Mouse (Mus musculus) limb, embryonic 15.5 days (tissue): ENCODE data around the gene Slc15a3. TPM values are rescaled to one million over a fixed set of nuclear protein-coding genes. Genes with fewer than 3 reads are reported as not detected.

Experiments
- ATAC-seq: fragments of 200-750 bp; cut with Nextera tagmentation; 2 replicates; pipeline ENCODE4 v1.8.0; 2017; ENCODE audit warnings: low read depth, moderate TSS enrichment; ENCODE audit not compliant: insufficient number of reproducible peaks, low FRiP score, low TSS enrichment
- H3K27ac ChIP-seq: fragments of 300-500 bp; sonication (generic); 2 replicates; pipeline ENCODE4 v1.5.1; 2015; ENCODE audit warnings: moderate library complexity, mild to moderate bottlenecking, inconsistent platforms
- H3K27me3 ChIP-seq: fragments of 300-500 bp; sonication (generic); 2 replicates; pipeline ENCODE4 v1.6.1; 2015; ENCODE audit warnings: inconsistent platforms
- H3K36me3 ChIP-seq: fragments of 300-500 bp; sonication (generic); 2 replicates; pipeline ENCODE4 v1.6.1; 2015; ENCODE audit warnings: inconsistent platforms
- H3K4me1 ChIP-seq: fragments of 300-500 bp; sonication (generic); 2 replicates; pipeline ENCODE4 v1.6.1; 2015; ENCODE audit warnings: inconsistent platforms
- H3K4me2 ChIP-seq: fragments of 300-500 bp; sonication (generic); 2 replicates; pipeline ENCODE4 v1.6.1; 2015; ENCODE audit warnings: mild to moderate bottlenecking, inconsistent platforms
- H3K4me3 ChIP-seq: fragments of 300-500 bp; sonication (generic); 2 replicates; pipeline ENCODE4 v1.5.1; 2015; ENCODE audit warnings: mild to moderate bottlenecking, inconsistent platforms
- H3K9ac ChIP-seq: fragments of 300-500 bp; sonication (generic); 2 replicates; pipeline ENCODE4 v1.6.1; 2015; ENCODE audit warnings: inconsistent platforms
- H3K9me3 ChIP-seq: fragments of 300-500 bp; sonication (generic); 2 replicates; pipeline ENCODE4 v1.6.1; 2016; ENCODE audit warnings: inconsistent platforms
- WGBS: fragments of 180-500 bp; shearing (Covaris S2); methylation state at CpG from one replicate; pipeline ENCODE4 v1.1.7; 2015; 5-methylcytosine and 5-hydroxymethylcytosine counted together
- polyA plus RNA-seq: library from polyadenylated mRNA; unstranded; fragments of >200 nt; fragmentation: Nextera tagmentation; extraction: Ambion mirVana; gene quantifications from 2 replicates; pipeline ENCODE4 v1.2.1, GENCODE M21; 2015

The Slc15a3 gene
- polyA plus RNA-seq, 1 experiment from 2014 or later, result 5.1 TPM

GRCm38 (mm10) chr19:10808524-10809233, 30.8 kb upstream of the Slc15a3 start:
- no peak overlapping the region for H3K27ac ChIP-seq
- no peak overlapping the region for H3K4me3 ChIP-seq
- no peak for ATAC-seq
- no peaks in the 10 kb centered on the region for H3K27me3 ChIP-seq
- H3K4me2 ChIP-seq, result no peak overlapping the region
- 87% methylated on average over 12 of the region's 12 CpGs for WGBS
- no peaks in the 10 kb centered on the region for H3K9me3 ChIP-seq
- no peak overlapping the region for H3K9ac ChIP-seq
- no peaks in the 10 kb centered on the region for H3K4me1 ChIP-seq
- H3K36me3 ChIP-seq, result no peaks in the 10 kb centered on the region

GRCm38 (mm10) chr19:10809428-10810175, 29.9 kb upstream of the Slc15a3 start:
- H3K27ac ChIP-seq, result no peak overlapping the region

GRCm38 (mm10) chr19:10810176-10810492, 29.4 kb upstream of the Slc15a3 start:
- Histone ChIP-seq H3K27me3 (no peaks in the 10 kb centered on the region), H3K27ac (no peak overlapping the region), H3K4me1 (no peaks in the 10 kb centered on the region), H3K9me3 (no peaks in the 10 kb centered on the region), H3K4me3 (no peak overlapping the region), H3K4me2 (no peak overlapping the region), H3K9ac (no peak overlapping the region), H3K36me3 (no peaks in the 10 kb centered on the region)
- ATAC-seq, result no peak
- WGBS, result 52% methylated on average over 4 of the region's 4 CpGs

More at GRCm38 (mm10) chr19:10809428-10810175, 29.9 kb upstream of the Slc15a3 start:
- H3K4me2 ChIP-seq, result no peak overlapping the region
- H3K9ac ChIP-seq, result no peak overlapping the region
- WGBS, result 70% methylated on average over 11 of the region's 11 CpGs
- H3K4me1 ChIP-seq, result no peaks in the 10 kb centered on the region
- no peak overlapping the region for H3K4me3 ChIP-seq
- H3K9me3 ChIP-seq, result no peaks in the 10 kb centered on the region
- ATAC-seq, result no peak
- no peaks in the 10 kb centered on the region for H3K27me3 ChIP-seq
- H3K36me3 ChIP-seq, result no peaks in the 10 kb centered on the region

- no peak for ATAC-seq
- no peaks in the 10 kb centered on the region for H3K36me3 ChIP-seq
- H3K9ac ChIP-seq, result no peak overlapping the region
- no peak overlapping the region for H3K4me2 ChIP-seq
- no peaks in the 10 kb centered on the region for H3K27me3 ChIP-seq
- no peak overlapping the region for H3K4me3 ChIP-seq
- no peak overlapping the region for H3K27ac ChIP-seq
- no peaks in the 10 kb centered on the region for H3K9me3 ChIP-seq
- H3K4me1 ChIP-seq, result no peaks in the 10 kb centered on the region
- 81% methylated on average over 6 of the region's 6 CpGs for WGBS
Measured at GRCm38 (mm10) chr19:10811471-10811870, 28.1 kb upstream of the Slc15a3 start.

- no peak for ATAC-seq
- H3K27me3 ChIP-seq, result no peaks in the 10 kb centered on the region
- no peak overlapping the region for H3K4me2 ChIP-seq
- no peak overlapping the region for H3K27ac ChIP-seq
- H3K4me3 ChIP-seq, result no peak overlapping the region
- no peak overlapping the region for H3K9ac ChIP-seq
- H3K36me3 ChIP-seq, result no peaks in the 10 kb centered on the region
- H3K4me1 ChIP-seq, result no peaks in the 10 kb centered on the region
- WGBS, result 96% methylated on average over 5 of the region's 5 CpGs
- no peaks in the 10 kb centered on the region for H3K9me3 ChIP-seq
Measured at GRCm38 (mm10) chr19:10813039-10813438, 26.5 kb upstream of the Slc15a3 start.

- Histone ChIP-seq H3K4me1 (no peaks in the 10 kb centered on the region), H3K9me3 (no peaks in the 10 kb centered on the region), H3K4me2 (no peak overlapping the region), H3K36me3 (no peaks in the 10 kb centered on the region), H3K27ac (no peak overlapping the region), H3K4me3 (no peak overlapping the region), H3K27me3 (no peaks in the 10 kb centered on the region), H3K9ac (no peak overlapping the region)
- 71% methylated on average over 7 of the region's 7 CpGs for WGBS
- ATAC-seq, result no peak
Measured at GRCm38 (mm10) chr19:10813905-10814304, 25.6 kb upstream of the Slc15a3 start.

- Histone ChIP-seq H3K27ac (no peak overlapping the region), H3K4me2 (no peak overlapping the region), H3K36me3 (no peaks in the 10 kb centered on the region), H3K4me3 (no peak overlapping the region), H3K9me3 (no peaks in the 10 kb centered on the region), H3K9ac (no peak overlapping the region), H3K4me1 (no peaks in the 10 kb centered on the region), H3K27me3 (no peaks in the 10 kb centered on the region)
- WGBS, result 80% methylated on average over 6 of the region's 6 CpGs
- ATAC-seq, result no peak
Measured at GRCm38 (mm10) chr19:10815871-10816270, 23.7 kb upstream of the Slc15a3 start.

GRCm38 (mm10) chr19:10816462-10816861, 23.1 kb upstream of the Slc15a3 start:
- Histone ChIP-seq H3K27me3 (no peaks in the 10 kb centered on the region), H3K27ac (no peak overlapping the region), H3K4me2 (no peak overlapping the region), H3K4me3 (no peak overlapping the region), H3K4me1 (no peaks in the 10 kb centered on the region), H3K36me3 (no peaks in the 10 kb centered on the region), H3K9me3 (no peaks in the 10 kb centered on the region), H3K9ac (no peak overlapping the region)
- WGBS, result 51% methylated on average over 2 of the region's 2 CpGs
- no peak for ATAC-seq

GRCm38 (mm10) chr19:10818217-10818946, 21.1 kb upstream of the Slc15a3 start:
- Histone ChIP-seq H3K9me3 (no peaks in the 10 kb centered on the region), H3K9ac (no peak overlapping the region), H3K4me2 (peak overlapping the region; percentile 30), H3K4me1 (no peaks in the 10 kb centered on the region), H3K27me3 (no peaks in the 10 kb centered on the region), H3K36me3 (no peaks in the 10 kb centered on the region), H3K27ac (no peak overlapping the region), H3K4me3 (peak overlapping the region; percentile 18)
- ATAC-seq, result no peak
- WGBS, result 29% methylated on average over 17 of the region's 17 CpGs

- no peak overlapping the region for H3K4me3 ChIP-seq
- ATAC-seq, result no peak
- 66% methylated on average over 7 of the region's 7 CpGs for WGBS
- H3K4me2 ChIP-seq, result no peak overlapping the region
- H3K27me3 ChIP-seq, result no peaks in the 10 kb centered on the region
- H3K9me3 ChIP-seq, result no peaks in the 10 kb centered on the region
- H3K9ac ChIP-seq, result no peak overlapping the region
- H3K36me3 ChIP-seq, result no peaks in the 10 kb centered on the region
- H3K4me1 ChIP-seq, result no peaks in the 10 kb centered on the region
- no peak overlapping the region for H3K27ac ChIP-seq
Measured at GRCm38 (mm10) chr19:10821319-10821718, 18.2 kb upstream of the Slc15a3 start.

- no peaks in the 10 kb centered on the region for H3K9me3 ChIP-seq
- no peaks in the 10 kb centered on the region for H3K36me3 ChIP-seq
- 95% methylated on average over 4 of the region's 4 CpGs for WGBS
- no peak overlapping the region for H3K27ac ChIP-seq
- no peaks in the 10 kb centered on the region for H3K4me1 ChIP-seq
- no peak for ATAC-seq
- no peak overlapping the region for H3K9ac ChIP-seq
- H3K4me3 ChIP-seq, result no peak overlapping the region
- H3K4me2 ChIP-seq, result no peak overlapping the region
- no peaks in the 10 kb centered on the region for H3K27me3 ChIP-seq
Measured at GRCm38 (mm10) chr19:10822534-10822933, 17.0 kb upstream of the Slc15a3 start.

- WGBS, result 78% methylated on average over 7 of the region's 7 CpGs
- H3K4me1 ChIP-seq, result no peaks in the 10 kb centered on the region
- ATAC-seq, result no peak
- H3K4me2 ChIP-seq, result no peak overlapping the region
- no peak overlapping the region for H3K27ac ChIP-seq
- H3K27me3 ChIP-seq, result no peaks in the 10 kb centered on the region
- no peak overlapping the region for H3K9ac ChIP-seq
- no peaks in the 10 kb centered on the region for H3K9me3 ChIP-seq
- H3K36me3 ChIP-seq, result no peaks in the 10 kb centered on the region
- no peak overlapping the region for H3K4me3 ChIP-seq
Measured at GRCm38 (mm10) chr19:10824061-10824460, 15.5 kb upstream of the Slc15a3 start.
